Mouse (Mus musculus) bone marrow macrophage, adult 2 months (primary cell): ENCODE data around the gene Syn2. TPM values are rescaled to one million over a fixed set of nuclear protein-coding genes. Genes with fewer than 3 reads are reported as not detected.

Experiments
- H3K27ac ChIP-seq: 2 replicates; pipeline ENCODE4 v1.5.1; 2012; ENCODE audit warnings: low read depth, low read length; ENCODE audit not compliant: insufficient read depth
- H3K4me1 ChIP-seq: 2 replicates; pipeline ENCODE4 v1.6.1; 2012; ENCODE audit warnings: low read length; ENCODE audit not compliant: control insufficient read depth, insufficient read depth
- H3K4me3 ChIP-seq: 2 replicates; pipeline ENCODE4 v1.5.1; 2012; ENCODE audit warnings: mild to moderate bottlenecking, low read length, moderate library complexity; ENCODE audit not compliant: insufficient read depth
- CTCF ChIP-seq: IDR thresholded peaks from 2 replicates; pipeline ENCODE4 v1.5.1; 2012; ENCODE audit warnings: low read depth, mild to moderate bottlenecking, low read length, moderate library complexity
- POLR2A ChIP-seq: IDR thresholded peaks from 2 replicates; pipeline ENCODE4 v1.6.1; 2012; ENCODE audit warnings: mild to moderate bottlenecking, low read depth, low read length, borderline replicate concordance
- polyA plus RNA-seq: library from polyadenylated mRNA; stranded (reverse); fragments of >200 nt; gene quantifications from 2 replicates; pipeline ENCODE4 v1.2.4, GENCODE M21; 2012; ENCODE audit not compliant: missing spikeins, insufficient read depth, insufficient read length

Syn2 gene
- polyA plus RNA-seq, 1 experiment: not detected

- no peak overlapping the region for H3K27ac ChIP-seq
- H3K4me3 ChIP-seq: no peak overlapping the region
- peaks cover 28% of the 10 kb centered on the region for H3K4me1 ChIP-seq
- TF ChIP-seq CTCF (no peak), POLR2A (no peak)
These were observed 134.1 kb downstream of the Syn2 start for GRCm38 (mm10) chr6:115268551-115269385.

- H3K27ac ChIP-seq: no peak overlapping the region
These were observed 134.9 kb downstream of the Syn2 start for GRCm38 (mm10) chr6:115269561-115269960.

GRCm38 (mm10) chr6:115270085-115270484 lies 135.4 kb downstream of the Syn2 start:
- Histone ChIP-seq H3K27ac (no peak overlapping the region), H3K4me1 (peaks cover 28% of the 10 kb centered on the region)

More at GRCm38 (mm10) chr6:115269561-115269960, 134.9 kb downstream of the Syn2 start:
- TF ChIP-seq CTCF: no peak
- no peak for TF ChIP-seq POLR2A
- peaks cover 28% of the 10 kb centered on the region for H3K4me1 ChIP-seq
- H3K4me3 ChIP-seq: no peak overlapping the region

GRCm38 (mm10) chr6:115271326-115271725 lies 136.6 kb downstream of the Syn2 start:
- TF ChIP-seq POLR2A (no peak), CTCF (no peak)
- H3K4me1 ChIP-seq: peaks cover 28% of the 10 kb centered on the region
- no peak overlapping the region for H3K4me3 ChIP-seq
- H3K27ac ChIP-seq: no peak overlapping the region

More at GRCm38 (mm10) chr6:115270085-115270484, 135.4 kb downstream of the Syn2 start:
- TF ChIP-seq CTCF (no peak), POLR2A (no peak)
- H3K4me3 ChIP-seq: no peak overlapping the region

- TF ChIP-seq CTCF (no peak), POLR2A (no peak)
- Histone ChIP-seq H3K4me3 (no peak overlapping the region), H3K4me1 (peaks cover 28% of the 10 kb centered on the region), H3K27ac (no peak overlapping the region)
These were observed 137.2 kb downstream of the Syn2 start for GRCm38 (mm10) chr6:115271866-115272271.

GRCm38 (mm10) chr6:115273346-115273745 lies 138.6 kb downstream of the Syn2 start:
- peaks cover 28% of the 10 kb centered on the region for H3K4me1 ChIP-seq
- TF ChIP-seq POLR2A (no peak), CTCF (no peak)
- H3K27ac ChIP-seq: no peak overlapping the region
- no peak overlapping the region for H3K4me3 ChIP-seq

GRCm38 (mm10) chr6:115274705-115275104 lies 140.0 kb downstream of the Syn2 start:
- Histone ChIP-seq H3K4me1 (peaks cover 25% of the 10 kb centered on the region), H3K27ac (no peak overlapping the region), H3K4me3 (no peak overlapping the region)
- TF ChIP-seq POLR2A (no peak), CTCF (no peak)

- peaks cover 20% of the 10 kb centered on the region for H3K4me1 ChIP-seq
- H3K4me3 ChIP-seq: no peak overlapping the region
- TF ChIP-seq POLR2A: no peak
- TF ChIP-seq CTCF: no peak
- no peak overlapping the region for H3K27ac ChIP-seq
These were observed 140.6 kb downstream of the Syn2 start for GRCm38 (mm10) chr6:115275116-115275815.

GRCm38 (mm10) chr6:115278086-115278485 lies 143.4 kb downstream of the Syn2 start:
- H3K4me1 ChIP-seq: peaks cover 16% of the 10 kb centered on the region
- no peak overlapping the region for H3K27ac ChIP-seq
- no peak overlapping the region for H3K4me3 ChIP-seq
- TF ChIP-seq POLR2A: no peak

GRCm38 (mm10) chr6:115279639-115280038 lies 144.9 kb downstream of the Syn2 start:
- Histone ChIP-seq H3K4me1 (peaks cover 28% of the 10 kb centered on the region), H3K27ac (no peak overlapping the region), H3K4me3 (no peak overlapping the region)
- TF ChIP-seq POLR2A: no peak
- TF ChIP-seq CTCF: no peak
